Mouse (Mus musculus) spleen, adult 2 months (tissue): Measurements from ENCODE around the gene Cdk5rap1.

Source experiments
- CTCF ChIP-seq: fragments of 200-500 bp; IDR thresholded peaks from 2 replicates; pipeline ENCODE4 v1.5.1; 2011; ENCODE audit warnings: mild to moderate bottlenecking, inconsistent platforms; ENCODE audit not compliant: insufficient read depth, insufficient read length, insufficient replicate concordance; ENCODE audit errors: extremely low read depth
- POLR2A ChIP-seq: fragments of 200-500 bp; IDR thresholded peaks from 2 replicates; pipeline ENCODE4 v1.6.1; 2011; ENCODE audit warnings: low read depth, low read length, inconsistent platforms

DNA sequence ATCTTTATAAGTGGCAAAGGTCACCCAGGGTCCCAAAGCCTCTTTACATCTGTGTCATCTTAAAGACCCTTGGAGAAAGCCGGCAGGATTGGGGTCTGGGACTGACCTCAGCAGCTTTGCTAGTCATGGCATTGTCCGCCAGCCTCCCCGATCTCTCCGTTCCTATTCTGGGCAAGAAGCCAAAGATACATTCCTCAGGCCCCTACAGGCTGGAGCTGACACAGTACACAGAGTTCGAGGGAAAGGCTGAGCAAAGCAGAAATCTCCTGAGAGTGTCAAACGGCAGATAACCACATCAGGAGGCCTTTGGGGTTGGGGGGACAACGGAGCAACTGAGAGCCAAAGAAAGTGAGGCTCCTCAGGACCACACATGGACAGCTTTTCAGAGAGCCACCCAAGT, 30.0 kb upstream of the Cdk5rap1 start:
- TF ChIP-seq CTCF, result no peak
- no peak for TF ChIP-seq POLR2A
